Mouse (Mus musculus) intestine, embryonic 16.5 days (tissue): ENCODE measurements around the gene Ulk4. TPM values are rescaled to one million over a fixed set of nuclear protein-coding genes. Genes with fewer than 3 reads are reported as not detected.

Experiments
- ATAC-seq: fragments of 200-750 bp; cut with Nextera tagmentation; 2 replicates; pipeline ENCODE4 v1.8.0; 2017; ENCODE audit warnings: moderate TSS enrichment, moderate library complexity
- H3K27ac ChIP-seq: fragments of 300-500 bp; sonication (generic); 2 replicates; pipeline ENCODE4 v1.5.1; 2014; ENCODE audit warnings: mild to moderate bottlenecking, low read length
- H3K27me3 ChIP-seq: fragments of 300-500 bp; sonication (generic); replicated peaks from 2 replicates; pipeline ENCODE4 v1.6.1; 2014; ENCODE audit warnings: low read length, control low read depth, mixed read lengths; ENCODE audit not compliant: control insufficient read depth, insufficient read depth
- H3K36me3 ChIP-seq: fragments of 300-500 bp; sonication (generic); 2 replicates; pipeline ENCODE4 v1.6.1; 2014; ENCODE audit warnings: low read length, control low read depth; ENCODE audit not compliant: control insufficient read depth, insufficient read depth
- H3K4me1 ChIP-seq: fragments of 300-500 bp; sonication (generic); 2 replicates; pipeline ENCODE4 v1.6.1; 2014; ENCODE audit warnings: low read length, control low read depth, mixed read lengths; ENCODE audit not compliant: control insufficient read depth, insufficient read depth
- H3K4me2 ChIP-seq: fragments of 300-500 bp; sonication (generic); 2 replicates; pipeline ENCODE4 v1.6.1; 2014; ENCODE audit warnings: low read depth, low read length, control low read depth
- H3K4me3 ChIP-seq: fragments of 300-500 bp; sonication (generic); 2 replicates; pipeline ENCODE4 v1.5.1; 2014; ENCODE audit warnings: mild to moderate bottlenecking, low read length
- H3K9ac ChIP-seq: fragments of 300-500 bp; sonication (generic); 2 replicates; pipeline ENCODE4 v1.6.1; 2014; ENCODE audit warnings: low read depth, low read length
- H3K9me3 ChIP-seq: fragments of 300-500 bp; sonication (generic); 2 replicates; pipeline ENCODE4 v1.6.1; 2016; ENCODE audit warnings: low read length, control low read depth; ENCODE audit not compliant: control insufficient read depth
- WGBS: fragments of 180-500 bp; shearing (Covaris S2); extraction: QIAGEN DNeasy Blood & Tissue Kit; methylation state at CpG from one replicate; pipeline ENCODE4 v1.1.7; 2014; 5-methylcytosine and 5-hydroxymethylcytosine counted together
- microRNA-seq: library from miRNA; unstranded; fragments of <30 nt; microRNA quantifications from one replicate; pipeline ENCODE4, GENCODE M21; 2016
- polyA plus RNA-seq: library from polyadenylated mRNA; unstranded; fragments of >200 nt; fragmentation: Nextera tagmentation; extraction: Ambion mirVana; gene quantifications from 2 replicates; pipeline ENCODE4 v1.2.1, GENCODE M21; 2015

The Ulk4 gene
- polyA plus RNA-seq, 1 experiment from 2014 or later: 120 TPM

DNA sequence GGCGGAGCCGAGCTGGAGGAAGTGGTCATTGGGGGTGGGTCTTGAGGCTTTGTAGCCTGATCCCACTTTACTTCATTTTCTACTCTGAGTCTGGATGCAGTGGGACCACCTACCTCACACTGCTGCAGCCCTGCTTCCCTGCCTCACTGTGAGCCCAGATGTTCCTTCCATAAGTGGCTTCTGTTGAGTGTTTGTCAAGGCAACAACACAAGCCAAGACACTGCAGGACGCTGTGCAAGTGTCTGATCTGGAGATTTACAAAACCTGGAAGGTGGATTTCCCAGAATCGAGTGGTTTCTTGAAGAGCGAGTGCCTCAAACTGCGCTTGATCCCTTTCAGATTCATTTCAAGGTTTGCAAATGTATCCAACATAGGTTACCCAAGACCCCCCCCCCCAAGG lies 368.5 kb downstream of the Ulk4 start:
- H3K4me3 ChIP-seq: no peak overlapping the region
- no peaks in the 10 kb centered on the region for H3K36me3 ChIP-seq
- no peak overlapping the region for H3K9ac ChIP-seq
- ATAC-seq: no peak
- no peaks in the 10 kb centered on the region for H3K27me3 ChIP-seq
- H3K4me2 ChIP-seq: no peak overlapping the region
- no peaks in the 10 kb centered on the region for H3K4me1 ChIP-seq
- WGBS: 83% methylated on average over 6 of the region's 6 CpGs
- no peaks in the 10 kb centered on the region; the same call in 1 of the 2 replicates for H3K9me3 ChIP-seq
- no peak overlapping the region for H3K27ac ChIP-seq

Small RNA genes within 50 kb of the gene (microRNA-seq; reads per million reads assigned to microRNA genes)
- not detected for gene Mir7090

Other genes starting within 250 kb of the Ulk4 start
- 21.7 and 23.7 TPM in 2 replicates for gene Trak1, start 20.3 kb upstream of the Ulk4 start, polyA plus RNA-seq
- gene Cck, start 218.5 kb upstream of the Ulk4 start, polyA plus RNA-seq: 65.7 and 70.7 TPM in 2 replicates